Mouse (Mus musculus) adrenal gland, postnatal 25 days (tissue): ENCODE measurements around the gene Dnaaf1. TPM values are rescaled to one million over a fixed set of nuclear protein-coding genes. Genes with fewer than 3 reads are reported as not detected.

ENCODE experiments used
- DNase-seq: peaks from one replicate; pipeline ENCODE4 v3.0.0; 2021; ENCODE audit warnings: mixed read lengths
- total RNA-seq: library from RNA; stranded (reverse); gene quantifications from 2 replicates; pipeline ENCODE4 v1.2.3, GENCODE M21; 2021

The Dnaaf1 gene
- total RNA-seq, 1 experiment from 2014 or later, result 0.15 TPM

- DNase-seq, result no peak
These were observed 49.9 kb downstream of the Dnaaf1 start for GRCm38 (mm10) chr8:119624916-119625315.

GRCm38 (mm10) chr8:119625788-119626187, 50.8 kb downstream of the Dnaaf1 start:
- no peak for DNase-seq

- DNase-seq, result no peak
These were observed 52.2 kb downstream of the Dnaaf1 start for GRCm38 (mm10) chr8:119627199-119627598.

- no peak for DNase-seq
These were observed 52.8 kb downstream of the Dnaaf1 start for GRCm38 (mm10) chr8:119627613-119628359.

- no peak for DNase-seq
These were observed 55.8 kb downstream of the Dnaaf1 start for GRCm38 (mm10) chr8:119630841-119631240.

- no peak for DNase-seq
These were observed 57.2 kb downstream of the Dnaaf1 start for GRCm38 (mm10) chr8:119632246-119632645.

- DNase-seq, result no peak
These were observed 57.9 kb downstream of the Dnaaf1 start for GRCm38 (mm10) chr8:119632909-119633308.

- no peak for DNase-seq
These were observed 59.7 kb downstream of the Dnaaf1 start for GRCm38 (mm10) chr8:119634616-119635336.

GRCm38 (mm10) chr8:119635378-119635777, 60.3 kb downstream of the Dnaaf1 start, which contains the start of gene Kcng4:
Gene Kcng4 (minus strand): TSS chr8:119635680.
- no peak for DNase-seq

GRCm38 (mm10) chr8:119635958-119636357, 60.9 kb downstream of the Dnaaf1 start:
- no peak for DNase-seq

GRCm38 (mm10) chr8:119636766-119637165, 61.7 kb downstream of the Dnaaf1 start:
- no peak for DNase-seq

- DNase-seq, result no peak
These were observed 62.3 kb downstream of the Dnaaf1 start for GRCm38 (mm10) chr8:119637381-119637780.

GRCm38 (mm10) chr8:119638261-119638660, 63.2 kb downstream of the Dnaaf1 start:
- no peak for DNase-seq

- no peak for DNase-seq
These were observed 64.8 kb downstream of the Dnaaf1 start for GRCm38 (mm10) chr8:119639798-119640197.

GRCm38 (mm10) chr8:119641058-119641457, 66.0 kb downstream of the Dnaaf1 start:
- peak; percentile 45 for DNase-seq

GRCm38 (mm10) chr8:119642960-119643359, 67.9 kb downstream of the Dnaaf1 start:
- no peak for DNase-seq

- no peak for DNase-seq
These were observed 69.5 kb downstream of the Dnaaf1 start for GRCm38 (mm10) chr8:119644429-119644960.

- no peak for DNase-seq
These were observed 70.1 kb downstream of the Dnaaf1 start for GRCm38 (mm10) chr8:119644981-119645597.

- DNase-seq, result no peak
These were observed 71.2 kb downstream of the Dnaaf1 start for GRCm38 (mm10) chr8:119646197-119646596.

GRCm38 (mm10) chr8:119646846-119647245, 71.8 kb downstream of the Dnaaf1 start:
- DNase-seq, result no peak
